Mouse (Mus musculus) liver, adult 2 months (tissue): ENCODE measurements at regions not wholly inside any gene's neighbourhood (a gene's known extent, or its start where the extent isn't known, plus 50 kb on each side); places are given as distances from the start of the nearest gene placed in this dataset.

Experiments
- CTCF ChIP-seq: fragments of 200-500 bp; IDR thresholded peaks from 2 replicates; pipeline ENCODE4 v1.5.1; 2011; ENCODE audit warnings: low read depth, low read length, control low read depth
- POLR2A ChIP-seq: fragments of 200-500 bp; IDR thresholded peaks from 2 replicates; pipeline ENCODE4 v1.6.1; 2011; ENCODE audit warnings: low read length, control low read depth; ENCODE audit not compliant: insufficient read depth; ENCODE audit errors: extremely low read depth

- no peak for TF ChIP-seq POLR2A
- TF ChIP-seq CTCF = no peak
These were observed 326.3 kb upstream of the Rsrc1 start for GRCm38 (mm10) chr3:66654860-66655259.
